Mouse (Mus musculus) liver, adult 2 months (tissue): ENCODE results near the gene Gm20388.

Source experiments
- CTCF ChIP-seq: fragments of 200-500 bp; IDR thresholded peaks from 2 replicates; pipeline ENCODE4 v1.5.1; 2011; ENCODE audit warnings: low read depth, low read length, control low read depth
- POLR2A ChIP-seq: fragments of 200-500 bp; IDR thresholded peaks from 2 replicates; pipeline ENCODE4 v1.6.1; 2011; ENCODE audit warnings: low read length, control low read depth; ENCODE audit not compliant: insufficient read depth; ENCODE audit errors: extremely low read depth

GRCm38 (mm10) chr8:124152771-124153170, 4242.1 kb downstream of the Gm20388 start:
- no peak for TF ChIP-seq CTCF
- TF ChIP-seq POLR2A, result no peak
